Mouse (Mus musculus): ENCODE results near the gene Olfr718-ps1.

Gene Olfr718-ps1

GRCm38 (mm10) chr5:143127837-143128236 lies 19.5 kb downstream of the Olfr718-ps1 start:
- DNase-seq = no peak

GRCm38 (mm10) chr5:143126908-143127307 lies 20.5 kb downstream of the Olfr718-ps1 start:
- DNase-seq = no peak

GRCm38 (mm10) chr5:143126089-143126488 lies 21.3 kb downstream of the Olfr718-ps1 start:
- no peak for DNase-seq

GRCm38 (mm10) chr5:143125601-143126000 lies 21.8 kb downstream of the Olfr718-ps1 start:
- no peak for DNase-seq

- no peak for DNase-seq
Measured at GRCm38 (mm10) chr5:143124805-143125378, 22.5 kb downstream of the Olfr718-ps1 start.

- no peak for DNase-seq
Measured at GRCm38 (mm10) chr5:143122673-143123072, 24.7 kb downstream of the Olfr718-ps1 start.

- DNase-seq = no peak
Measured at GRCm38 (mm10) chr5:143122125-143122524, 25.3 kb downstream of the Olfr718-ps1 start.

- DNase-seq = peak; percentile 95
Measured at GRCm38 (mm10) chr5:143112281-143113246, 34.8 kb downstream of the Olfr718-ps1 start, which contains the start of gene Rnf216. Rnf216 (minus strand) TSS chr5:143112994.

GRCm38 (mm10) chr5:143106842-143107241 lies 40.5 kb downstream of the Olfr718-ps1 start:
- DNase-seq = no peak

- no peak for DNase-seq
Measured at GRCm38 (mm10) chr5:143103231-143103630, 44.1 kb downstream of the Olfr718-ps1 start.

GRCm38 (mm10) chr5:143101626-143102025 lies 45.8 kb downstream of the Olfr718-ps1 start:
- DNase-seq = no peak

GRCm38 (mm10) chr5:143095256-143095655 lies 52.1 kb downstream of the Olfr718-ps1 start:
- no peak for DNase-seq

- no peak for DNase-seq
Measured at GRCm38 (mm10) chr5:143092891-143093290, 54.5 kb downstream of the Olfr718-ps1 start.

- DNase-seq = peak; percentile 10
Measured at GRCm38 (mm10) chr5:143084898-143085297, 62.5 kb downstream of the Olfr718-ps1 start.
